Mouse (Mus musculus): ENCODE measurements around the gene Tmem222. TPM values are rescaled to one million over a fixed set of nuclear protein-coding genes. Genes with fewer than 3 reads are reported as not detected.
A peak's percentile ranks its signal among the peaks of the same experiment; 100 is the strongest.

The Tmem222 gene
- total and polyA plus RNA-seq, 2 experiments from 2014 or later = 130 to 138 TPM

DNA sequence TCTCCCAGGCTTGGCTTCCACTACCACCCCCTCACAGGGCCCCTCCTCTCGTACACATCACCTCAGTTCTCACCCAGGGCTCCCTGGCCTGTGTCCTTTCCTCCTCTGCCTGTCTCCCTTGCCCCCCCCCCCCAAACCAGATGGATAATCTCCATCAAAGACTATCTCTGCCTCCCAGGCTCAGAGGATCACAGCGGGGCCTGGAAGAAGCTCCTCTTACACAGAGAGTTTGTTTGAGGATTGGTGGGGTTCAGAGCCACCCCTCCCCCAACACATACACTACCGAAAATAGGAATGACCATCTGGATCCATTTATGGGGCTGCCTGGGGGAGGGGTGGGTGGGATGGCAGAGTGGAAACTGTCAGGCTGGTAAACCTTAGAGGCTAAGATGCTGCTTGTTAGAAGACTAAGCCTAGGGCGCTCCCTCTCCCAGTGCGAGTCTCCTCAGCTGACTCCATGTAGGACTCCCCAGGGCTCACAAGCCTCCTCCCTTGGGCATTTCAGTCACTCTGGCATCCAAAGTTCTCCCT is 4.4 kb upstream of the Tmem222 start:
- peak; percentile 64 for DNase-seq (ENCODE audit: low spot score)
- WGBS = 28% methylated on average over 5 of the region's 5 CpGs
- H3K4me2 ChIP-seq (ENCODE audit: low read depth, low read length, poor library complexity, severe bottlenecking) = no peak overlapping the region
- no peaks in the 10 kb centered on the region for H3K9me3 ChIP-seq (ENCODE audit: low read length)
- no peak for ATAC-seq (ENCODE audit: low FRiP score)
- no peak overlapping the region for H3K9ac ChIP-seq (replicated peaks; ENCODE audit: low read length, poor library complexity, severe bottlenecking)
- no peaks in the 10 kb centered on the region for H3K4me1 ChIP-seq (ENCODE audit: insufficient read depth, low read length)
- H3K36me3 ChIP-seq (ENCODE audit: insufficient read depth, low read length) = no peaks in the 10 kb centered on the region
- H3K4me3 ChIP-seq (ENCODE audit: low read depth, low read length) = no peak overlapping the region
- no peaks in the 10 kb centered on the region for H3K27me3 ChIP-seq (ENCODE audit: insufficient read depth, low read length)
- H3K27ac ChIP-seq (ENCODE audit: low read depth, low read length) = no peak overlapping the region
- TF ChIP-seq CTCF (IDR thresholded peaks at IDR 0.05) = no peak

DNA sequence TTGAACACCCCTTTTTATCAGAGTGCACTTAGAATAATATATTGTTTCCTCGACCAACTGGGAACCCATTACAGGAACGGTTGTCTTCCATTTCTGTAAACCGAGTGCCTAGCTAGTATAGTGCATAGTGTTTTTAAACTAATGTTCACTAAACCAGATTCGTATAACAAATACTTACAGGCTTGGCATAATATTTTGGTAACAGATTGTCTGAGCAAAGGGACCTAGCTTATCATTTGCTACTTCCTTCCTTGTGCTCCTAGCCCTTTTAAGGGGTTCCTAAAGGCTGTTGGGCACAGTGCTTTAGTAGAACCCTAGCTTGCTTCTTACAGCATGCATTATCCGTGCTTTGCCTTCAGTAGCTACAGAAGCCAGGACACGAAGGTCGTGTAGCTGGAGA is 3.9 kb upstream of the Tmem222 start:
- Histone ChIP-seq H3K4me3 (ENCODE audit: low read depth, low read length) (no peak overlapping the region), H3K36me3 (ENCODE audit: insufficient read depth, low read length) (no peaks in the 10 kb centered on the region), H3K27ac (ENCODE audit: low read depth, low read length) (no peak overlapping the region), H3K9ac (replicated peaks; ENCODE audit: low read length, poor library complexity, severe bottlenecking) (no peak overlapping the region), H3K9me3 (ENCODE audit: low read length) (no peaks in the 10 kb centered on the region), H3K27me3 (ENCODE audit: insufficient read depth, low read length) (no peaks in the 10 kb centered on the region), H3K4me1 (ENCODE audit: insufficient read depth, low read length) (peaks cover 1% of the 10 kb centered on the region; the same call in 1 of the 2 replicates), H3K4me2 (ENCODE audit: low read depth, low read length, poor library complexity, severe bottlenecking) (no peak overlapping the region)
- no peak for ATAC-seq (ENCODE audit: low FRiP score)
- no peak for DNase-seq (ENCODE audit: low spot score)
- TF ChIP-seq CTCF (IDR thresholded peaks at IDR 0.05) = no peak
- WGBS = 45% methylated on average over 7 of the region's 7 CpGs

DNA sequence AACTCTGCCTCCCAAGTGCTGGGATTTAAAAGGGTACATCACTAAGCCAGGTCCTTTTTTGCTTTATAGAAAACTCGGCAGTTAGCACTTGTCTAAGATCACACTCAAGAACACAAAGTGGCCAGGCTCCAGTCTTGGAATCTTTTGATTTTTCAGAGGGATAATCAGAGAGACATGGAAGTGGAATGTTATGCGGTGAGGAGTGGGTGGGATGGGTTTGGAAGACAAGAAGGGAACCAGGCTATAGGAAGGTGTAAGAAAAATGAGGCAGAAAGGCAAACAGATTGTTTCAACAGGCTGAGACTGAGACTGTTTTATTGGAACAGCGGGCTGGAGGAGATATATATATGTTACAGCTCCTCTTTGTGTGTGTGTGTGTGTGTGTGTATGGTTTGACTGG is 890 bp upstream of the Tmem222 start:
- 0 out of 2 replicates have a peak, but pooled peaks cover 3% of the 10 kb centered on the region for H3K36me3 ChIP-seq (ENCODE audit: insufficient read depth, low read length)
- no peak overlapping the region; the same call in 1 of the 2 replicates for H3K4me3 ChIP-seq (ENCODE audit: low read depth, low read length)
- H3K4me1 ChIP-seq (ENCODE audit: insufficient read depth, low read length) = peaks cover 11% of the 10 kb centered on the region; the same call in 1 of the 2 replicates
- WGBS = 88% methylated on average over 3 of the region's 3 CpGs
- peak overlapping the region; percentile 72; the same call in 1 of the 2 replicates for H3K4me2 ChIP-seq (ENCODE audit: low read depth, low read length, poor library complexity, severe bottlenecking)
- TF ChIP-seq CTCF (IDR thresholded peaks at IDR 0.05) = no peak
- no peak overlapping the region for H3K27ac ChIP-seq (ENCODE audit: low read depth, low read length)
- H3K27me3 ChIP-seq (ENCODE audit: insufficient read depth, low read length) = no peaks in the 10 kb centered on the region
- no peak for ATAC-seq (ENCODE audit: low FRiP score)
- no peak for DNase-seq (ENCODE audit: low spot score)
- no peaks in the 10 kb centered on the region for H3K9me3 ChIP-seq (ENCODE audit: low read length)
- H3K9ac ChIP-seq (replicated peaks; ENCODE audit: low read length, poor library complexity, severe bottlenecking) = no peak overlapping the region

DNA sequence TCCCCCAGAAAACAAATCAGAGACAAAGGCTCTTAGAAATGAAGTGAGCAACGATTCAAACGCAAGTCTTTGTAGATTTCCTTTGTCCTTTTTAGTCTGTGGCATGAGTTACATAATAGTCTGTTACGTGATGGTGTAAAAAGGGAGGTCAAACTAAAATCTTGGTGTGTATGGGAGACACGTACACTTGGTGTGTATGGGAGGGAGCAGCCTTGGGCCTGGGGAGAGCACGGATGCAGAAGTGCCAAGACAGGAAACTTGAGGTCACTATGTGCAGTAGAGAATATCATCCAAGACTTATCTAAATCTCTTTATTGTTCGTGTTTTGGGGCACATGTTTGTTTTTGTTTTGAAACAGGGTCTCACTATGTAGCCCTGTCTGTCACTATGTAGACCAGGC is 475 bp upstream of the Tmem222 start:
- Histone ChIP-seq H3K27me3 (ENCODE audit: insufficient read depth, low read length) (no peaks in the 10 kb centered on the region), H3K27ac (ENCODE audit: low read depth, low read length) (peak overlapping the region; percentile 93), H3K4me2 (ENCODE audit: low read depth, low read length, poor library complexity, severe bottlenecking) (peak overlapping the region; percentile 72), H3K36me3 (ENCODE audit: insufficient read depth, low read length) (0 out of 2 replicates have a peak, but pooled peaks cover 3% of the 10 kb centered on the region), H3K4me1 (ENCODE audit: insufficient read depth, low read length) (peaks cover 11% of the 10 kb centered on the region; the same call in 1 of the 2 replicates), H3K9ac (replicated peaks; ENCODE audit: low read length, poor library complexity, severe bottlenecking) (peak overlapping the region; percentile 89; the same call in 1 of the 2 replicates), H3K9me3 (ENCODE audit: low read length) (no peaks in the 10 kb centered on the region), H3K4me3 (ENCODE audit: low read depth, low read length) (peak overlapping the region; percentile 81)
- TF ChIP-seq CTCF (IDR thresholded peaks at IDR 0.05) = no peak
- DNase-seq (ENCODE audit: low spot score) = no peak
- WGBS = 27% methylated on average over 6 of the region's 6 CpGs
- ATAC-seq (ENCODE audit: low FRiP score) = no peak

DNA sequence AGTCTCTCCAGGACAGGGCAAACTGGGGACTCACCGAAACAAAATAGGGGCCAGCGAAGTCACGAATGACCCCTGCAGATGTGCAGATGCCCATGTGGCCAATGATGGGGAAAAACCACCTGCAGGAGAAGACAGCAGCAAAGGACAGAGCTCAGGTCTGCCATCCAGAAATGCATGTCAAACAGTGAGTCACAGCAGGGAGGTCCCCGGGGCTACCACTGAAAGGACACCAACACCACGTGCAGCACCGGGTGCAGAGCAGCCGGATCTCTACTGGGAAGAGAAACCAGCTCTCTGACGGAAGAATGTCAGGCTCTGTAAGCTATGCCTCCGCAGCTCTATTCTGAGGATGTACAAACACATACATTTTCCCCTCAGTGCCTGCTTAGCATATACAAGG is 6.7 kb downstream of the Tmem222 start:
- Histone ChIP-seq H3K36me3 (ENCODE audit: insufficient read depth, low read length) (peaks cover 43% of the 10 kb centered on the region), H3K4me1 (ENCODE audit: insufficient read depth, low read length) (peaks cover 4% of the 10 kb centered on the region; the same call in 1 of the 2 replicates), H3K27me3 (ENCODE audit: insufficient read depth, low read length) (no peaks in the 10 kb centered on the region), H3K27ac (ENCODE audit: low read depth, low read length) (no peak overlapping the region), H3K9me3 (ENCODE audit: low read length) (no peaks in the 10 kb centered on the region), H3K4me2 (ENCODE audit: low read depth, low read length, poor library complexity, severe bottlenecking) (no peak overlapping the region), H3K9ac (replicated peaks; ENCODE audit: low read length, poor library complexity, severe bottlenecking) (no peak overlapping the region), H3K4me3 (ENCODE audit: low read depth, low read length) (no peak overlapping the region)
- 92% methylated on average over 9 of the region's 9 CpGs for WGBS
- no peak for TF ChIP-seq CTCF (IDR thresholded peaks at IDR 0.05)
- no peak for DNase-seq (ENCODE audit: low spot score)
- ATAC-seq (ENCODE audit: low FRiP score) = no peak

DNA sequence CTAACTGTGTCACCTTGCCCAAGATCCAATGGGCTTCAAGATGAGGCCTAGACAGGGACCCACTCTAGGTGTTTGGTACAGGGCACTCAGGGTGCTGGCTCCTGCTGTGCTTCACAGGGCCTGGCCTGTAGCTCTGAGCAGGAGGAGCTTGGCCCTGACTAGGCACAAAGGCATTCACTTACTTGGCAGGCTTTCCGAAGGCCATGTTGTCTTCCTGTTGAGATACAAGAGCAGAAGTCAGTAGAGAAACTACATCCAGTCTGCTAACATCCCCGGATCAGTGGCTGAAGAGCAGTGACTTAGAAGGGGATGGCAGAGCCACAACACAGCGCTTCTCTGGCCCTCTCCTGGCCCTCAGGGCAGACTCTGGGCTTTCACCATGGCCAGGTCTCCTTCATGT is 8.0 kb downstream of the Tmem222 start:
- Histone ChIP-seq H3K27me3 (ENCODE audit: insufficient read depth, low read length) (no peaks in the 10 kb centered on the region), H3K9me3 (ENCODE audit: low read length) (no peaks in the 10 kb centered on the region), H3K4me3 (ENCODE audit: low read depth, low read length) (no peak overlapping the region), H3K27ac (ENCODE audit: low read depth, low read length) (no peak overlapping the region), H3K4me1 (ENCODE audit: insufficient read depth, low read length) (no peaks in the 10 kb centered on the region), H3K4me2 (ENCODE audit: low read depth, low read length, poor library complexity, severe bottlenecking) (no peak overlapping the region), H3K36me3 (ENCODE audit: insufficient read depth, low read length) (peaks cover 46% of the 10 kb centered on the region), H3K9ac (replicated peaks; ENCODE audit: low read length, poor library complexity, severe bottlenecking) (no peak overlapping the region)
- ATAC-seq (ENCODE audit: low FRiP score) (no peak), DNase-seq (ENCODE audit: low spot score) (no peak)
- 90% methylated on average over 3 of the region's 3 CpGs for WGBS
- no peak for TF ChIP-seq CTCF (IDR thresholded peaks at IDR 0.05)

Measured in midbrain, postnatal 0 days (tissue).